Mouse (Mus musculus) E14TG2a.4 (cell line): Measurements from ENCODE around the gene Sema3g.

Experiments
- CTCF ChIP-seq: conservative IDR thresholded peaks from 2 replicates; pipeline ENCODE4 v1.5.1; 2014; ENCODE audit warnings: low read length
- NANOG ChIP-seq: IDR thresholded peaks from 2 replicates; pipeline ENCODE4 v1.6.1; 2014; ENCODE audit warnings: borderline replicate concordance, low read length, mixed read lengths

DNA sequence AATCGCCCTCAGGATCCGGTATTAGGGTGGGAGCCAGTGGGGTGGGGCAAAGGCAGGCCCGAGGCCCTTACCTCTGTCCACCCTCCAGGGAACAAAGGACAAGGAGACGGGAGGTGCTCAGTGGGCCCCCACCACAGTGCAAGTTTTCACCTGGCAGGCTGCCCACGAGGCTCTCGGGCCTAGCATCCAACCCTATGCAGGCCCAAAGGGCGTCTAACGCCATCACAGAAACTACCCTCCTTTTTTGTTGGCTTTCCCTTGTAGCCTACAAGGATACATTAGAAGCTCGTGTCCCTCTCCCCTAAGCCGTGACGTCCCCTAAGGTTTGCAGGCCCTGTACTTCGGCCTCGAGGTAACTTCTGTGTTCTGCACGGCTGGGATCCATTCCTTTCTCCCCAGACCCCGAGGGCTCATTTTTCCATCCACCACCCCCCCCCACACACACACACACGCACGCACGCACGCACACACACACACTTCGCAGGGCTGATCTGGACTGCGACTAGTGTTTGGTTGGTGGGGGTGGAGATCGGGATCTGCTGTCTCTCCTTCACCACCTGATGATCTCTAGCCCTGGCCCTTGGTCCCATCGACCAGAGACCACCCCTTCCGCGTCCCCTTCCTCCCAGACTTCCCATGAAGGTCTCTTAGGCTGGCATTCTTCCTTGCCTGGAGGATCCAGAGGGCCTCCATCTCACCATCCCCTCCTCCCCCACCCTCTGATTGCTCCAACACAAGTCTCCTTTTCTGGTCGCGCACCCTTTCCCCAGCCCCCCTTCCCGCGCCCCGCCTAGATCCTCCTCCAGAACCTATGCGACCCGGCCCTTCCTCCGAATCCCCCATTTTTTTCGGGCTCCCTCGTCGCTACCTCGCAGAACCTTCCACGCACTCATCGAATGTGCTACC lies 11.8 kb upstream of the Sema3g start:
- TF ChIP-seq CTCF = no peak
- no peak for TF ChIP-seq NANOG
